Mouse (Mus musculus) liver, embryonic 11.5 days (tissue): Measurements from ENCODE around the gene Gm34302. TPM values are rescaled to one million over a fixed set of nuclear protein-coding genes. Genes with fewer than 3 reads are reported as not detected.
"Not testable (repeated sequence)": the region's sequence is repeated elsewhere in the genome, so short reads cannot be mapped to it uniquely, and the experiment has no call there.

Experiments used
- ATAC-seq: fragments of 200-750 bp; cut with Nextera tagmentation; replicated peaks from 2 replicates; pipeline ENCODE4 v1.8.0; 2017; ENCODE audit warnings: moderate number of reproducible peaks, mild to moderate bottlenecking, moderate TSS enrichment, moderate library complexity; ENCODE audit not compliant: low FRiP score
- DNase-seq: peaks from one replicate; pipeline ENCODE4 v3.0.0-alpha.2; 2017; ENCODE audit warnings: low spot score
- H3K27ac ChIP-seq: fragments of 300-500 bp; sonication (generic); 2 replicates; pipeline ENCODE4 v1.5.1; 2014; ENCODE audit warnings: mild to moderate bottlenecking, low read depth, low read length, control low read depth
- H3K27me3 ChIP-seq: fragments of 300-500 bp; sonication (generic); replicated peaks from 2 replicates; pipeline ENCODE4 v1.6.1; 2014; ENCODE audit warnings: low read length, mixed read lengths; ENCODE audit not compliant: control insufficient read depth, insufficient read depth
- H3K36me3 ChIP-seq: fragments of 300-500 bp; sonication (generic); 2 replicates; pipeline ENCODE4 v1.6.1; 2014; ENCODE audit warnings: mild to moderate bottlenecking, low read length, moderate library complexity, mixed read lengths; ENCODE audit not compliant: control insufficient read depth, insufficient read depth
- H3K4me1 ChIP-seq: fragments of 300-500 bp; sonication (generic); replicated peaks from 2 replicates; pipeline ENCODE4 v1.6.1; 2014; ENCODE audit warnings: low read length, mixed read lengths; ENCODE audit not compliant: control insufficient read depth, insufficient read depth
- H3K4me2 ChIP-seq: fragments of 300-500 bp; sonication (generic); 2 replicates; pipeline ENCODE4 v1.6.1; 2014; ENCODE audit warnings: mild to moderate bottlenecking, control low read depth, moderate library complexity
- H3K4me3 ChIP-seq: fragments of 300-500 bp; sonication (generic); 2 replicates; pipeline ENCODE4 v1.5.1; 2014; ENCODE audit warnings: low read depth, low read length, control low read depth
- H3K9ac ChIP-seq: fragments of 300-500 bp; sonication (generic); 2 replicates; pipeline ENCODE4 v1.6.1; 2014; ENCODE audit warnings: low read depth, low read length, control low read depth
- H3K9me3 ChIP-seq: fragments of 300-500 bp; sonication (generic); 2 replicates; pipeline ENCODE4 v1.6.1; 2016; ENCODE audit warnings: low read length, inconsistent platforms, mixed read lengths; ENCODE audit not compliant: control insufficient read depth
- WGBS: fragments of 180-500 bp; shearing (Covaris S2); extraction: QIAGEN DNeasy Blood & Tissue Kit; methylation state at CpG from one replicate; pipeline ENCODE4 v1.1.7; 2014; 5-methylcytosine and 5-hydroxymethylcytosine counted together
- polyA plus RNA-seq: library from polyadenylated mRNA; unstranded; fragments of >200 nt; fragmentation: Nextera tagmentation; extraction: Ambion mirVana; gene quantifications from 2 replicates; pipeline ENCODE4 v1.2.1, GENCODE M21; 2014

Gm34302 gene
- not detected in 2 replicates for polyA plus RNA-seq

DNA sequence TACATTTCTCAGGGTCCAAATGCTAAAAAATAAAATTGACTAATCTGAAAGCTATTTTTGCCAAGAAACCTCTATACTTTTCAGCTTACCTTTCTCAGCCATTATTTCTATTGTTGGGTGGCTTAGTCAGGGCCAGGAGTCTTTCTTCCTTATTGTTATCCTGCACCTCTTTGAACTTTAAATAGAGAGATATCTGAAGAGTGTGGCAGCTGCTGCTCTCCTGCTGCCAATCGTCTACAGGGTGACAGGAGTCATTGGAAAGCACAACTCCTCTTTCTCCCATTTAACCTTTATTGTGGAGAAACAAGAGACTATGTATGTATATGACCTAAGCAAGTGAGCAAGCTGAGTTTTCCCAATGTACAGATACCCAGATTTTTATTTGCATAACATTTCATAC, at the start of gene Gm34302:
Gene Gm34302, minus strand, starts transcription at position 154 of the 400 bp plus-strand sequence.
- Histone ChIP-seq H3K4me3 (no peak within 1 kb of the TSS), H3K9ac (no peak within 1 kb of the TSS), H3K27ac (no peak within 1 kb of the TSS), H3K36me3 (no peaks in the 10 kb centered on the region), H3K4me1 (no peaks in the 10 kb centered on the region), H3K4me2 (no peak within 1 kb of the TSS), H3K27me3 (no peaks in the 10 kb centered on the region), H3K9me3 (no peaks in the 10 kb centered on the region)
- ATAC-seq: no peak
- no peak for DNase-seq
- WGBS: 52% methylated on average over 1 of the region's 1 CpGs

DNA sequence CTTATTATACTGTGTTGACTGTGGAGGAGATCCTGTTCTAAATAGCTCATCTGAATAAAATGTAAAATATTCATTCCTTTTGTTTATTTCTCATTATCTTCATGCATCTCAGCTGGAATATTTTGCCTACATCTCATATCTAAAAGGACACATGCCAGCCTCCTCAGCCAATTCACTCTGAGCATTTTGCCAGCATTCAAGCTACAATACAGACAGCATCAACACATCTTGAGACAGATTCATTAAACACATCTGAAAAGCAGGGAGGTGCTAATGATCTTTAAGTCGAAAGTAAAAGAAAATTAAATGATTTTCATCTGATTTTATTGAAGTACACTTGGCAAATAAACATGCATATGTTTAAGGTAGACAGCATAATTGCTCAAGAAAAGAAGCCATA, 48.2 kb upstream of the Gm34302 start:
- Histone ChIP-seq H3K27ac (no peak overlapping the region), H3K9ac (no peak overlapping the region), H3K4me3 (no peak overlapping the region), H3K27me3 (no peaks in the 10 kb centered on the region), H3K36me3 (no peaks in the 10 kb centered on the region), H3K4me1 (no peaks in the 10 kb centered on the region), H3K9me3 (no peaks in the 10 kb centered on the region), H3K4me2 (no peak overlapping the region)
- ATAC-seq (no peak), DNase-seq (no peak)
- WGBS: 46% methylated on average over 1 of the region's 1 CpGs

DNA sequence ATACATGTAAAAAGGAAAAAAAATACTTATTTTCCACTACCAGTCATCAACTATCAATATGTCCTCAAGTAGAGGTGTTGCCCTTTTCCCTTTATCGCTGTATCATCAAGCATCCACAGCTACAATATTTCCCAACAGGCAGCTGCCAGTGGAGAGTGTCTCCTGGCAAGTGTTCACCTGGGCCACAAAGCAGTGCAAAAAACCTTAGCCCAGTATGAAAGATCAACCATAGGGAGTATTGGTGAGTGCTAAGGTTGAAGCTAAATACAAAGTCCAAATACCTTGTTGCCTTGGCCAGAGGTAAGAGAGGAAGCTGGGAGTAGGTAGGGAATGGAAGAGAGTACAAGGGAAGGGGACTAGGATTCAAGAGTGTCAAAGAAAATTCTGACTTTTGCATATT, 34.0 kb upstream of the Gm34302 start:
- Histone ChIP-seq H3K27ac (no peak overlapping the region), H3K36me3 (no peaks in the 10 kb centered on the region), H3K4me3 (no peak overlapping the region), H3K4me2 (no peak overlapping the region), H3K9ac (no peak overlapping the region), H3K27me3 (no peaks in the 10 kb centered on the region), H3K9me3 (no peaks in the 10 kb centered on the region), H3K4me1 (no peaks in the 10 kb centered on the region)
- DNase-seq (no peak), ATAC-seq (no peak)
- WGBS: 80% methylated on average over 1 of the region's 1 CpGs

DNA sequence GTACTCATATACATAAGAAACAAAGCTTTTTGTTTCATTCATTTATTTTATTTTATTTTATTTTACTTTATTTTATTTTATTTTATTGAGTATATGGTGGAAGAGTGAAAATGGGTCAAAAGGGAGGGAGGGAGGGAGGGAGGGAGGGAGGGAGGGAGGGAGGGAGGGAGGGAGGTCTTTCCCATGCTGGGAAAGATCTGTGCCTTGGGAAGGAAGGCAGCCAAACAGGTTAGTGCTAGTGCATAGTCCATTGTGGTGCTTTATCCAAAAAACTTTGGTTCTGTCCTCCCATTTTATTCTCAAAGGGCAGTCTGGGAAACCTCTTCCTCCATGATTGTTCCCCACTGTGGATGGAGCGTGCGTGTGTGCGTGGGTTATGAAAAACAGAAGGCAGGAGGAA, 32.6 kb upstream of the Gm34302 start:
- ATAC-seq, H3K27ac ChIP-seq, H3K4me2 ChIP-seq, DNase-seq, H3K27me3 ChIP-seq, H3K9ac ChIP-seq, H3K9me3 ChIP-seq, H3K36me3 ChIP-seq, H3K4me3 ChIP-seq, H3K4me1 ChIP-seq: not testable (repeated sequence)
- 85% methylated on average over 3 of the region's 3 CpGs for WGBS

DNA sequence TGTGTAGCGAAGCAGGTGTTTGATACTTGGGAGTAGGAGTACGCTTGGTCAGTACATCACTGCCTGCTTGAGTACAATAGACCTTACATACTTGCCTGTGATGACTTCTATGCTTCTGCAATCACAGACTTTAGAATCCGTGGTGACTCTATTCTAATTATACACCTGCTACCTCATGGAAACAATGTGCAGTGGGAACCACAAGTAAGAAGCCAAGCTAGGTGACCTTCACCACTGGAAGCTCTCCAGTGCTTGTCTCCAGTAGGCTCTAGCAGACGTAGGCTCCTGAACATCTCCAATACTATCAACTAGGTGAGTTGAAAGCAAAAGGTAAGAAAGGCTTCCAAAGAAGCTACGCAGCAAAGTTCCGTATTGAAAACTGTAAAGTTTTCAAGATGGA, 27.6 kb upstream of the Gm34302 start:
- WGBS: 83% methylated on average over 6 of the region's 6 CpGs
- no peaks in the 10 kb centered on the region for H3K4me1 ChIP-seq
- no peak for ATAC-seq

DNA sequence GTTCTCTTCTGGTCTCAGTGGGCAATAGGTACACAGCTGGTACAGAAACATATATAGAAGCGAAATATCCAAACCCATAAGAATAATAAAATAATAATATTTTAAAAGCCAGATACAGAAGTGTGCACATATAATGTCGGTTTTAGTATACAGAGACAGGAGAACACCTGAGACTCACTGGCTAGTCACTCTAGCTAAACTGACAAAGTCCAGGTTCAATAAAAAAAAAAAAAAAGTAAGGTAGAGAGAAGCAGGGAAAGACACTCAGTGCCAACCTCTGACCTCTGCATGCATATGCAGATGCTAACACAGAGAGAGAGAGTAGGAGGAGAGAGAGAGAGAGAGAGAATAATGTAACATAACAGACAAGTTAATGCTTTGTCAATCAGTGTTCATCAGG, 25.8 kb upstream of the Gm34302 start:
- Histone ChIP-seq H3K4me2 (no peak overlapping the region), H3K27ac (no peak overlapping the region), H3K9ac (no peak overlapping the region), H3K36me3 (no peaks in the 10 kb centered on the region), H3K27me3 (no peaks in the 10 kb centered on the region), H3K4me1 (no peaks in the 10 kb centered on the region), H3K4me3 (no peak overlapping the region), H3K9me3 (no peaks in the 10 kb centered on the region)
- DNase-seq (no peak), ATAC-seq (no peak)
- 78% methylated on average over 2 of the region's 2 CpGs for WGBS

More for the DNA sequence above, 27.6 kb upstream of the Gm34302 start:
- Histone ChIP-seq H3K9ac (no peak overlapping the region), H3K27me3 (no peaks in the 10 kb centered on the region), H3K4me3 (no peak overlapping the region), H3K4me2 (no peak overlapping the region), H3K36me3 (no peaks in the 10 kb centered on the region), H3K27ac (no peak overlapping the region), H3K9me3 (no peaks in the 10 kb centered on the region)
- DNase-seq: no peak

DNA sequence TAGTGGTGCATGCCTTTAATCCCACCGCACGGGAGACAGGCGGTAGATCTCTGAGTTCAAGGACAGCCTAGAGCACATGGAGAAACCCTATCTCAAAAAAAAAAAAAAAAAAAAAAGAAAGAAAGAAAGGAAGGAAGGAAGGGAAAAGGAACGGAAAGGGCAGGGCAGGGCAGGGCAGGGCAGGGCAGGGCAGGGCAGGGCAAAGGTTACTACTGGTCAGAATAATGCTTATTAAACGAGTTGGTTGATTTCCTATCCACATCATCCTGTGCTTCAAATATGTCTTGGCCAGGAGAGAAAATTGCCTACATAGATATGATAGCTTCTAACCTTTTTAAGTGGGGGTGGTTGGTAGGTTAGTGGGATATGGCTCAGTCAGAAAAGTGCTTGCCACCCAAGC, 25.2 kb upstream of the Gm34302 start:
- Histone ChIP-seq H3K9me3 (no peaks in the 10 kb centered on the region), H3K4me2 (no peak overlapping the region), H3K9ac (no peak overlapping the region), H3K4me1 (no peaks in the 10 kb centered on the region), H3K27me3 (no peaks in the 10 kb centered on the region), H3K36me3 (no peaks in the 10 kb centered on the region), H3K27ac (no peak overlapping the region), H3K4me3 (no peak overlapping the region)
- DNase-seq: no peak
- 82% methylated on average over 5 of the region's 5 CpGs for WGBS
- no peak for ATAC-seq

DNA sequence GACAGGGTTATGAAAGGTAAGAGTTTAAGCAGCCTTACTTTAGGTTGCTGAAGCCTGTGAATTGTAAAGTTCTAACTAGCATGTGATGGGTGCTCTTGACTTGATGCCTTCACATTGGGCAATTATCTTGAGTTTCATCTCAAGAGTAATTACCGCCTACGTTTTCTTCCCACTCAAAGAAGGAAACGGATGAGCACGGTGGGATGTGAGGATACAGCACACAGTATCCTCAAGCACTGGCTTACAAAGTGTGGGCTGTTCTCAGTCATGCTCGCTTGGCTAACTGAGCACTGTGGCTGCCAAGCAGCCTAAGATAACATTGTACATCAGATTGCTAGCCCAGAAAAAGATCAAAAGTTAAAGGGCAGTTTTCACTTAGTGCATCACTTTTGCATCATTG, 20.8 kb upstream of the Gm34302 start:
- no peaks in the 10 kb centered on the region for H3K27me3 ChIP-seq
- DNase-seq (no peak), ATAC-seq (no peak)
- no peak overlapping the region for H3K4me2 ChIP-seq
- H3K4me3 ChIP-seq: no peak overlapping the region
- H3K4me1 ChIP-seq: no peaks in the 10 kb centered on the region
- no peaks in the 10 kb centered on the region for H3K9me3 ChIP-seq
- WGBS: 81% methylated on average over 5 of the region's 5 CpGs
- H3K9ac ChIP-seq: no peak overlapping the region
- H3K36me3 ChIP-seq: no peaks in the 10 kb centered on the region
- H3K27ac ChIP-seq: no peak overlapping the region

DNA sequence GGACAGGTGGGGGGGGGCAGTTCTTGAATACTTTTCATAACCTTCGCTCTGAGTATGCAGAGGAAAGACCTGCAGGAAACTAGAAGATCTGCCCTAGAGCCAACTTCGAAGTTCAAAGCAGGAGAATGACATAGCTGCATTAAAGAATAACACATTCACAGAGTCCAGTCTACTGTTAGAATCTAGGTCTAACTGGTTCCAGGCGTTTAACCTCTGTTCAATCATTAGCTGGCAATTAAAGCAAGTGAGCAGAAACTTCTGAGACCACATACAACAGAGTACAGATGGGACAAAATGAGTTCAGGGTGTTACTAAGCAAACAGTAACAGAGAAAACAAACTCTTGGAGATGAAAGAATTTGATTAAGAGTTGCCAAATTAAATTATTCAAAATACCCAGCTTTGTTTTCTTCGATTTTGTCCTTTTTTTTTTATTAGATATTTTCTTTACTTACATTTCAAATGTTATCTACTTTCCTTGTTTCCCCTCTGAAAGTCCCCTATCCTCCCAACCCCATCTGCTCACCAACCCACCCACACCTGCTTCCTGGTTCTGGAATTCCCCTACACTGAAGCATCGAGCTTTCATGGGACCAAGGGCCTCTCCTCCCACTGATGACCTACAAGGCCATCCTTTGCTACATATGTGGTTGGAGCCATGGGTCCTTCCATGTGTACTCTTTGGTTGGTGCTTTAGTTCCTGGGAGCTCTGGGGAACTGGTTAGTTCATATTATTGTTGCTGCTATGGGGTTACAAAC, 11.1 kb upstream of the Gm34302 start:
- Histone ChIP-seq H3K4me2 (no peak overlapping the region), H3K4me1 (no peaks in the 10 kb centered on the region), H3K27me3 (no peaks in the 10 kb centered on the region), H3K9ac (no peak overlapping the region), H3K9me3 (no peaks in the 10 kb centered on the region), H3K36me3 (no peaks in the 10 kb centered on the region), H3K27ac (no peak overlapping the region), H3K4me3 (no peak overlapping the region)
- ATAC-seq: no peak
- no peak for DNase-seq
- WGBS: 70% methylated on average over 5 of the region's 5 CpGs
